Mouse (Mus musculus) c-Kit-positive CD71-negative TER-119-negative erythroid progenitor cells, embryonic 14.5 days (primary cell): ENCODE results near the gene Pdzd7.
A peak's percentile ranks its signal among the peaks of the same experiment; 100 is the strongest.

Source experiments
- DNase-seq: peaks from one replicate; pipeline ENCODE4 v3.0.0-alpha.2; 2013; ENCODE audit warnings: low read depth

Gene Pdzd7

GRCm38 (mm10) chr19:45030746-45031693 lies 14.5 kb downstream of the Pdzd7 start:
- DNase-seq, result peak; percentile 85

- no peak for DNase-seq
Observed at GRCm38 (mm10) chr19:45030111-45030510, 15.4 kb downstream of the Pdzd7 start.

GRCm38 (mm10) chr19:45029571-45029970 lies 15.9 kb downstream of the Pdzd7 start:
- no peak for DNase-seq

- no peak for DNase-seq
Observed at GRCm38 (mm10) chr19:45028746-45029145, 16.8 kb downstream of the Pdzd7 start.

- no peak for DNase-seq
Observed at GRCm38 (mm10) chr19:45027848-45028247, 17.7 kb downstream of the Pdzd7 start.

- no peak for DNase-seq
Observed at GRCm38 (mm10) chr19:45026958-45027670, 18.4 kb downstream of the Pdzd7 start.

- no peak for DNase-seq
Observed at GRCm38 (mm10) chr19:45025937-45026568, 19.5 kb downstream of the Pdzd7 start.

- no peak for DNase-seq
Observed at GRCm38 (mm10) chr19:45024775-45025174, 20.7 kb downstream of the Pdzd7 start.

- no peak for DNase-seq
Observed at GRCm38 (mm10) chr19:45023993-45024392, 21.5 kb downstream of the Pdzd7 start.

- DNase-seq, result no peak
Observed at GRCm38 (mm10) chr19:45021362-45021761, 24.2 kb downstream of the Pdzd7 start.

GRCm38 (mm10) chr19:45020348-45020747 lies 25.2 kb downstream of the Pdzd7 start:
- DNase-seq, result no peak

GRCm38 (mm10) chr19:45018351-45018831 lies 27.1 kb downstream of the Pdzd7 start:
- DNase-seq, result no peak

- DNase-seq, result no peak
Observed at GRCm38 (mm10) chr19:45017909-45018308, 27.6 kb downstream of the Pdzd7 start.

GRCm38 (mm10) chr19:45017216-45017771 lies 28.2 kb downstream of the Pdzd7 start:
- no peak for DNase-seq

GRCm38 (mm10) chr19:45016341-45017215 lies 28.9 kb downstream of the Pdzd7 start:
- no peak for DNase-seq

- no peak for DNase-seq
Observed at GRCm38 (mm10) chr19:45015518-45016281, 29.8 kb downstream of the Pdzd7 start.

- no peak for DNase-seq
Observed at GRCm38 (mm10) chr19:45014981-45015402, 30.5 kb downstream of the Pdzd7 start.

- no peak for DNase-seq
Observed at GRCm38 (mm10) chr19:45014335-45014971, 31.1 kb downstream of the Pdzd7 start, which contains the start of gene Lzts2. Gene Lzts2, plus strand, starts transcription at chr19:45014414.

GRCm38 (mm10) chr19:45013581-45014225 lies 31.8 kb downstream of the Pdzd7 start:
- DNase-seq, result no peak
